Mouse (Mus musculus): Measurements from ENCODE around the gene Hnrnpr. TPM values are rescaled to one million over a fixed set of nuclear protein-coding genes. Genes with fewer than 3 reads are reported as not detected.

The Hnrnpr gene
- polyA plus RNA-seq, 1 experiment from 2014 or later = 254 TPM

- peaks cover 50% of the 10 kb centered on the region for H3K4me1 ChIP-seq (replicated peaks)
- ATAC-seq = no peak
- WGBS = 22% methylated on average over 6 of the region's 6 CpGs
These were observed 25.9 kb upstream of the Hnrnpr start for GRCm38 (mm10) chr4:136284891-136285290.

GRCm38 (mm10) chr4:136285348-136285810 lies 25.4 kb upstream of the Hnrnpr start:
- H3K36me3 ChIP-seq = peaks cover 34% of the 10 kb centered on the region
- peak overlapping the region; percentile 90 for H3K4me2 ChIP-seq (replicated peaks)
- peaks cover 55% of the 10 kb centered on the region for H3K4me1 ChIP-seq (replicated peaks)
- H3K9me3 ChIP-seq = 0 out of 2 replicates have a peak, but pooled peaks cover 3% of the 10 kb centered on the region
- peak; percentile 97 for ATAC-seq
- H3K9ac ChIP-seq (replicated peaks) = peak overlapping the region; percentile 85
- WGBS = 0% methylated on average over 25 of the region's 25 CpGs
- H3K27me3 ChIP-seq = peaks cover 24% of the 10 kb centered on the region
- H3K27ac ChIP-seq = peak overlapping the region; percentile 93
- peak overlapping the region; percentile 74 for H3K4me3 ChIP-seq (replicated peaks)

More at GRCm38 (mm10) chr4:136284891-136285290, 25.9 kb upstream of the Hnrnpr start:
- peaks cover 19% of the 10 kb centered on the region for H3K27me3 ChIP-seq
- H3K4me3 ChIP-seq (replicated peaks) = peak overlapping the region; percentile 74
- H3K4me2 ChIP-seq (replicated peaks) = peak overlapping the region; percentile 90
- H3K9me3 ChIP-seq = 0 out of 2 replicates have a peak, but pooled peaks cover 3% of the 10 kb centered on the region
- peaks cover 29% of the 10 kb centered on the region for H3K36me3 ChIP-seq
- H3K9ac ChIP-seq (replicated peaks) = peak overlapping the region; percentile 85
- H3K27ac ChIP-seq = peak overlapping the region; percentile 93

- peak; percentile 90 for ATAC-seq
- H3K36me3 ChIP-seq = peaks cover 39% of the 10 kb centered on the region
- peak overlapping the region; percentile 93 for H3K27ac ChIP-seq
- 0 out of 2 replicates have a peak, but pooled peaks cover 3% of the 10 kb centered on the region for H3K9me3 ChIP-seq
- H3K4me1 ChIP-seq (replicated peaks) = peaks cover 60% of the 10 kb centered on the region
- peaks cover 25% of the 10 kb centered on the region for H3K27me3 ChIP-seq
- peak overlapping the region; percentile 74 for H3K4me3 ChIP-seq (replicated peaks)
- peak overlapping the region; percentile 90 for H3K4me2 ChIP-seq (replicated peaks)
- H3K9ac ChIP-seq (replicated peaks) = peak overlapping the region; percentile 85
- WGBS = under 1% methylated on average over 29 of the region's 29 CpGs
These were observed 24.9 kb upstream of the Hnrnpr start for GRCm38 (mm10) chr4:136285811-136286371.

- H3K36me3 ChIP-seq = peaks cover 77% of the 10 kb centered on the region
- H3K4me2 ChIP-seq (replicated peaks) = peak overlapping the region; percentile 42
- peak overlapping the region; percentile 15 for H3K4me3 ChIP-seq (replicated peaks)
- H3K9ac ChIP-seq (replicated peaks) = peak overlapping the region; percentile 51
- H3K27me3 ChIP-seq = peaks cover 25% of the 10 kb centered on the region
- 0 out of 2 replicates have a peak, but pooled peaks cover 3% of the 10 kb centered on the region for H3K9me3 ChIP-seq
- WGBS = 25% methylated on average over 66 of the region's 66 CpGs
- H3K27ac ChIP-seq = no peak overlapping the region
- peaks cover 41% of the 10 kb centered on the region for H3K4me1 ChIP-seq (replicated peaks)
- no peak for ATAC-seq
These were observed 20.6 kb upstream of the Hnrnpr start for GRCm38 (mm10) chr4:136289918-136290780.

GRCm38 (mm10) chr4:136290781-136291595 lies 19.8 kb upstream of the Hnrnpr start:
- Histone ChIP-seq H3K4me2 (replicated peaks) (peak overlapping the region; percentile 42), H3K4me3 (replicated peaks) (peak overlapping the region; percentile 15), H3K27me3 (peaks cover 25% of the 10 kb centered on the region), H3K9me3 (0 out of 2 replicates have a peak, but pooled peaks cover 3% of the 10 kb centered on the region), H3K36me3 (peaks cover 77% of the 10 kb centered on the region), H3K9ac (replicated peaks) (peak overlapping the region; percentile 51), H3K27ac (no peak overlapping the region), H3K4me1 (replicated peaks) (peaks cover 41% of the 10 kb centered on the region)
- 23% methylated on average over 39 of the region's 39 CpGs for WGBS
- ATAC-seq = no peak

- Histone ChIP-seq H3K36me3 (peaks cover 84% of the 10 kb centered on the region), H3K27ac (no peak overlapping the region), H3K4me2 (replicated peaks) (no peak overlapping the region; the same call in 1 of the 2 replicates), H3K4me3 (replicated peaks) (no peak overlapping the region), H3K9me3 (0 out of 2 replicates have a peak, but pooled peaks cover 3% of the 10 kb centered on the region), H3K9ac (replicated peaks) (no peak overlapping the region; the same call in 1 of the 2 replicates), H3K4me1 (replicated peaks) (peaks cover 36% of the 10 kb centered on the region), H3K27me3 (peaks cover 25% of the 10 kb centered on the region)
- WGBS = 93% methylated on average over 6 of the region's 6 CpGs
- no peak for ATAC-seq
These were observed 19.1 kb upstream of the Hnrnpr start for GRCm38 (mm10) chr4:136291692-136292091.

- Histone ChIP-seq H3K27ac (no peak overlapping the region), H3K9me3 (0 out of 2 replicates have a peak, but pooled peaks cover 3% of the 10 kb centered on the region), H3K4me1 (replicated peaks) (peaks cover 8% of the 10 kb centered on the region), H3K9ac (replicated peaks) (no peak overlapping the region), H3K4me2 (replicated peaks) (no peak overlapping the region), H3K4me3 (replicated peaks) (no peak overlapping the region), H3K36me3 (peaks cover 48% of the 10 kb centered on the region), H3K27me3 (no peaks in the 10 kb centered on the region)
- 70% methylated on average over 7 of the region's 7 CpGs for WGBS
- ATAC-seq = no peak
These were observed 14.8 kb upstream of the Hnrnpr start for GRCm38 (mm10) chr4:136295941-136296340.

GRCm38 (mm10) chr4:136302462-136302861 lies 8.3 kb upstream of the Hnrnpr start:
- no peaks in the 10 kb centered on the region for H3K36me3 ChIP-seq
- H3K27ac ChIP-seq = no peak overlapping the region
- no peaks in the 10 kb centered on the region for H3K4me1 ChIP-seq (replicated peaks)
- H3K4me2 ChIP-seq (replicated peaks) = no peak overlapping the region
- no peak overlapping the region for H3K4me3 ChIP-seq (replicated peaks)
- WGBS = 76% methylated on average over 4 of the region's 4 CpGs
- H3K27me3 ChIP-seq = no peaks in the 10 kb centered on the region
- 0 out of 2 replicates have a peak, but pooled peaks cover 3% of the 10 kb centered on the region for H3K9me3 ChIP-seq
- ATAC-seq = no peak
- H3K9ac ChIP-seq (replicated peaks) = no peak overlapping the region

GRCm38 (mm10) chr4:136304181-136304580 lies 6.6 kb upstream of the Hnrnpr start:
- H3K4me3 ChIP-seq (replicated peaks) = no peak overlapping the region
- no peak for ATAC-seq
- 0 out of 2 replicates have a peak, but pooled peaks cover 3% of the 10 kb centered on the region for H3K9me3 ChIP-seq
- no peaks in the 10 kb centered on the region for H3K27me3 ChIP-seq
- no peak overlapping the region for H3K9ac ChIP-seq (replicated peaks)
- 0 out of 2 replicates have a peak, but pooled peaks cover under 1% of the 10 kb centered on the region for H3K4me1 ChIP-seq (replicated peaks)
- no peaks in the 10 kb centered on the region for H3K36me3 ChIP-seq
- no peak overlapping the region for H3K4me2 ChIP-seq (replicated peaks)
- no peak overlapping the region for H3K27ac ChIP-seq
- 46% methylated on average over 2 of the region's 2 CpGs for WGBS

- Histone ChIP-seq H3K9me3 (no peaks in the 10 kb centered on the region), H3K4me1 (replicated peaks) (peaks cover 25% of the 10 kb centered on the region), H3K36me3 (no peaks in the 10 kb centered on the region), H3K9ac (replicated peaks) (no peak overlapping the region), H3K4me3 (replicated peaks) (no peak overlapping the region), H3K4me2 (replicated peaks) (no peak overlapping the region), H3K27me3 (no peaks in the 10 kb centered on the region), H3K27ac (no peak overlapping the region)
- no peak for ATAC-seq
- 56% methylated on average over 2 of the region's 2 CpGs for WGBS
These were observed 2.4 kb upstream of the Hnrnpr start for GRCm38 (mm10) chr4:136308355-136308754.

GRCm38 (mm10) chr4:136309780-136310179 lies 962 bp upstream of the Hnrnpr start:
- 8% methylated on average over 11 of the region's 11 CpGs for WGBS
- no peaks in the 10 kb centered on the region for H3K27me3 ChIP-seq
- peak overlapping the region; percentile 100 for H3K4me3 ChIP-seq (replicated peaks)
- peak overlapping the region; percentile 91 for H3K27ac ChIP-seq
- peaks cover 39% of the 10 kb centered on the region for H3K4me1 ChIP-seq (replicated peaks)
- H3K4me2 ChIP-seq (replicated peaks) = peak overlapping the region; percentile 59
- no peak for ATAC-seq
- H3K9me3 ChIP-seq = no peaks in the 10 kb centered on the region
- H3K36me3 ChIP-seq = no peaks in the 10 kb centered on the region
- H3K9ac ChIP-seq (replicated peaks) = peak overlapping the region; percentile 55; the same call in 1 of the 2 replicates
